Mouse (Mus musculus): Measurements from ENCODE around the gene Fbp2. TPM values are rescaled to one million over a fixed set of nuclear protein-coding genes. Genes with fewer than 3 reads are reported as not detected.
"Not testable (repeated sequence)": the region's sequence is repeated elsewhere in the genome, so short reads cannot be mapped to it uniquely, and the experiment has no call there.

Fbp2 gene
- polyA plus RNA-seq, 1 experiment, result 0.10 TPM

DNA sequence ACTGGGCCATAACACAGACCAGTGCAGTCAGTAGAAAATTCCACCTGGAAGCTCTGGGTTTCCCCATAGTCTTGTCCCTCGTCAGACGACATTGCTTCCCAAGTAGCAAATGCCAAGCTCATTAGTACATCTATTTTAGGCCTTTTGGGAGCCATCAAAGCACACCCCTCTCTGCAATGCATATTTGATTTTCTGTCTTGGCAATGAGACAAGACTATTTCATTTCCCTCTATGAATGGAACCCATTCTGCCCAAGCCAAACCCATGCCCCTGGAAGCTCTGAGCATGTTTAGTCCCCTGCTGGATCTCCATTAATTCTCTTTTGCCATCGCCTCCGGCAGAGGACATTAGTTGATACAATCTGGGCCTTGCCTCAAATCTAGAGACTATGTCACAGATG lies 8.6 kb upstream of the Fbp2 start:
- H3K4me3 ChIP-seq (ENCODE audit: insufficient read depth, low read length), result no peak overlapping the region
- H3K27ac ChIP-seq (ENCODE audit: insufficient read depth, low read length), result no peak overlapping the region
- H3K4me1 ChIP-seq (ENCODE audit: control insufficient read depth, insufficient read depth, low read length), result no peaks in the 10 kb centered on the region
- TF ChIP-seq POLR2A (IDR thresholded peaks at IDR 0.05; ENCODE audit: extremely low read depth, insufficient read depth, low read length), result no peak
- no peak for TF ChIP-seq CTCF (IDR thresholded peaks at IDR 0.05; ENCODE audit: extremely low read depth, insufficient read depth, low read length)

DNA sequence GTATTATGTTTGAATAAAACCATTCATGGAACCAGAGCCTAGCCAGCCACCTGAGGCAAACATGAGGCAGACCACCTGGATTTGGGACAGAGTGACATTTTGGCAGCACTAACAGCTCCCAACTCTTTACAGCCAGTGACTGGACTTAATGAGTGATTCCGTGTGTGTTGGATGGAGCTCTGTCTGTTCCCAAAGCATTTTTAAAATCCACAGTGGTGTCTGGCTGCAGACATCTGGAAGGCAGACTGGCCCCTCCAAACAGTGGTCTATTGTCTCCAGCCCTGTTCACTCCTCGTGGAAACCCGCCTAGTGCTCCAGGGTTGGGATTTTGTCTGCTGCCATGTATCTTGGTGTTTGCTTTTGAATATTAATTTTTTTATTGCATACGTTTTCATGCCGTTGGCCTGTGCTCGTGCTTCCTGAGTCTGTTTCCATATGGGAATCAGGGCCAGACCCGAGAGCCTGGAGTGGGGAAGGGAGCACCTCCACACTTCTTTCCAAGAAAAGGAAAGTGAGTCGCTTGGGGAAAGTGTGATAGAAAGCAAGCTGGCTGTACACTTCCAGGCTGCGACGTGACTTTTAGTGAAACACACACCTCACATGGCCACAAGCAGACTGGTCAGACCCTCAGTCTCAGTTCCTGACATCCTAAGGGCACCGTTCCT lies 7.6 kb upstream of the Fbp2 start:
- Histone ChIP-seq H3K4me3 (ENCODE audit: insufficient read depth, low read length) (no peak overlapping the region), H3K4me1 (ENCODE audit: control insufficient read depth, insufficient read depth, low read length) (no peaks in the 10 kb centered on the region), H3K27ac (ENCODE audit: insufficient read depth, low read length) (no peak overlapping the region)
- TF ChIP-seq POLR2A (IDR thresholded peaks at IDR 0.05; ENCODE audit: extremely low read depth, insufficient read depth, low read length) (no peak), CTCF (IDR thresholded peaks at IDR 0.05; ENCODE audit: extremely low read depth, insufficient read depth, low read length) (no peak)

GRCm38 (mm10) chr13:62863771-62864170 lies 5.5 kb upstream of the Fbp2 start:
- H3K27ac ChIP-seq (ENCODE audit: insufficient read depth, low read length), result no peak overlapping the region
- TF ChIP-seq POLR2A (IDR thresholded peaks at IDR 0.05; ENCODE audit: extremely low read depth, insufficient read depth, low read length) (no peak), CTCF (IDR thresholded peaks at IDR 0.05; ENCODE audit: extremely low read depth, insufficient read depth, low read length) (no peak)
- no peaks in the 10 kb centered on the region for H3K4me1 ChIP-seq (ENCODE audit: control insufficient read depth, insufficient read depth, low read length)
- no peak overlapping the region for H3K4me3 ChIP-seq (ENCODE audit: insufficient read depth, low read length)

DNA sequence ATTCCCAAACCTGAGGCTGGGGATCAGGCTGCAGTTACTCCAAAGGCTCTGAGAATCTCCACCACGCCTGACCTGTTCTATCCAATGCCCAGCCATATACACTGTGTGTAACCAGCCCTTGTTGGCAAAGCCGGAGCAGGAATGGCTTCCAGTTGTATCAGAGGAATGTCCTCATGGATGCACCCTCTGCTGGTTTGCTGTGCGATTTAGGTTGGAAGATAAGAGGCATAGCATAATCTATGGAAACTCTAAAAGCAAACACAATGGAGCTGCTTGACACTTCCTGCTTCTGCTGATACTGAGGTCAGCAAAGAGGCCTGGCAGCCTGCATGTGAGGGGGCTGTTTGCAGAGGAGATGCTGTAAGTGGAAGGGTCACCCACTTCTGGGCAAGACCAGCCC lies 4.7 kb upstream of the Fbp2 start:
- Histone ChIP-seq H3K27ac (ENCODE audit: insufficient read depth, low read length) (no peak overlapping the region), H3K4me1 (ENCODE audit: control insufficient read depth, insufficient read depth, low read length) (no peaks in the 10 kb centered on the region), H3K4me3 (ENCODE audit: insufficient read depth, low read length) (no peak overlapping the region)
- TF ChIP-seq CTCF (IDR thresholded peaks at IDR 0.05; ENCODE audit: extremely low read depth, insufficient read depth, low read length) (no peak), POLR2A (IDR thresholded peaks at IDR 0.05; ENCODE audit: extremely low read depth, insufficient read depth, low read length) (no peak)

GRCm38 (mm10) chr13:62860068-62860467 lies 1.8 kb upstream of the Fbp2 start:
- no peaks in the 10 kb centered on the region for H3K4me1 ChIP-seq (ENCODE audit: control insufficient read depth, insufficient read depth, low read length)
- no peak for TF ChIP-seq CTCF (IDR thresholded peaks at IDR 0.05; ENCODE audit: extremely low read depth, insufficient read depth, low read length)
- no peak for TF ChIP-seq POLR2A (IDR thresholded peaks at IDR 0.05; ENCODE audit: extremely low read depth, insufficient read depth, low read length)
- no peak overlapping the region for H3K27ac ChIP-seq (ENCODE audit: insufficient read depth, low read length)
- H3K4me3 ChIP-seq (ENCODE audit: insufficient read depth, low read length), result no peak overlapping the region

DNA sequence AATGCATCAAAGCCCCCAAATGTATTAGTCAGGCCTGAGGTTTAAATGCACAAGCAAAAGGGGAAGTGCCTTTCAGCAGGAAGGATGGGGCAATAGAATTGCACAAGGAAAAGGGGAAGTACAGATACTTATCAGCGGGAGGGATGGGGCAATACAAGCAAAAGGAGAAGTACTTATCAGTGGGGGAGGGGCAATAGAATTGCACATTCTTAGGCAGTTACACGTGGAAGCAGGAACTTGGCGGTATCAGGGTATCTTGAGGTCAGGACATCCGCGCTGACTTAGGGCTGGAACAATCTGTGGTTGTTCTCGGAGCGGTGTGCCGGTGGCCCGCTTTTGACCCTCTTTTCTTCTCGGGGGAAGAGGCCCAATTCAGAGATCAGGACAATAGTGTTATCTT lies 1.0 kb upstream of the Fbp2 start:
- H3K27ac ChIP-seq (ENCODE audit: insufficient read depth, low read length); H3K4me1 ChIP-seq (ENCODE audit: control insufficient read depth, insufficient read depth, low read length); H3K4me3 ChIP-seq (ENCODE audit: insufficient read depth, low read length): not testable (repeated sequence)

DNA sequence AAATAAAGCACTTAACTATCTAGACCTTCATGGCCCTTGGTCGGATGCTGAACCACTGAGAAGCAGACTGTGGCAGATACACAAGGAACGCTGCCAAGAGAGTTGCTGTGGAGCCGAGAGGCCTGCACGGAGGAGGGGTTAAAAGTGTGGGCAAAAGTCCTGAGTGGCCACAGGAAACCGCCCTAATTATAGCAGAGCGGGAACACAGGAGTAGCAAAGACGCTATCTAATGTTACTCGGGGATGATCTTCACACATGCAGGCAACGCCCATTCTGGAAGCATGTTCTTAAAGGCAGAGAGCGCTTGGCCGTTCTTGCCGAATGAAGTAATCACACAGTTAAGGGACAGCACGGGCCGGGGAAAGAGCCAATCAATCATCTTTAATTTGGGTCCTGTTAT lies 1.4 kb downstream of the Fbp2 start:
- no peak overlapping the region for H3K27ac ChIP-seq (ENCODE audit: insufficient read depth, low read length)
- H3K4me1 ChIP-seq (ENCODE audit: control insufficient read depth, insufficient read depth, low read length), result no peaks in the 10 kb centered on the region
- no peak overlapping the region for H3K4me3 ChIP-seq (ENCODE audit: insufficient read depth, low read length)
- no peak for TF ChIP-seq POLR2A (IDR thresholded peaks at IDR 0.05; ENCODE audit: extremely low read depth, insufficient read depth, low read length)
- no peak for TF ChIP-seq CTCF (IDR thresholded peaks at IDR 0.05; ENCODE audit: extremely low read depth, insufficient read depth, low read length)

- H3K4me1 ChIP-seq (ENCODE audit: control insufficient read depth, insufficient read depth, low read length), result no peaks in the 10 kb centered on the region
- no peak overlapping the region for H3K27ac ChIP-seq (ENCODE audit: insufficient read depth, low read length)
- TF ChIP-seq POLR2A (IDR thresholded peaks at IDR 0.05; ENCODE audit: extremely low read depth, insufficient read depth, low read length) (no peak), CTCF (IDR thresholded peaks at IDR 0.05; ENCODE audit: extremely low read depth, insufficient read depth, low read length) (peak; percentile 79)
- no peak overlapping the region for H3K4me3 ChIP-seq (ENCODE audit: insufficient read depth, low read length)
These were observed 1.9 kb downstream of the Fbp2 start for GRCm38 (mm10) chr13:62856305-62856675.

GRCm38 (mm10) chr13:62855396-62856304 lies 2.6 kb downstream of the Fbp2 start:
- Histone ChIP-seq H3K27ac (ENCODE audit: insufficient read depth, low read length) (no peak overlapping the region), H3K4me3 (ENCODE audit: insufficient read depth, low read length) (no peak overlapping the region; the same call in 1 of the 2 replicates), H3K4me1 (ENCODE audit: control insufficient read depth, insufficient read depth, low read length) (no peaks in the 10 kb centered on the region)
- no peak for TF ChIP-seq CTCF (IDR thresholded peaks at IDR 0.05; ENCODE audit: extremely low read depth, insufficient read depth, low read length)
- no peak for TF ChIP-seq POLR2A (IDR thresholded peaks at IDR 0.05; ENCODE audit: extremely low read depth, insufficient read depth, low read length)

- TF ChIP-seq CTCF (IDR thresholded peaks at IDR 0.05; ENCODE audit: extremely low read depth, insufficient read depth, low read length) (peak; percentile 66), POLR2A (IDR thresholded peaks at IDR 0.05; ENCODE audit: extremely low read depth, insufficient read depth, low read length) (no peak)
- H3K4me3 ChIP-seq (ENCODE audit: insufficient read depth, low read length), result no peak overlapping the region
- no peak overlapping the region for H3K27ac ChIP-seq (ENCODE audit: insufficient read depth, low read length)
- no peaks in the 10 kb centered on the region for H3K4me1 ChIP-seq (ENCODE audit: control insufficient read depth, insufficient read depth, low read length)
These were observed 3.6 kb downstream of the Fbp2 start for GRCm38 (mm10) chr13:62854666-62855065.

Measured in cortical plate, adult 2 months (tissue).